Mouse (Mus musculus): ENCODE measurements around the gene Rps19.
"Not testable (repeated sequence)": the region's sequence is repeated elsewhere in the genome, so short reads cannot be mapped to it uniquely, and the experiment has no call there.

- not testable (repeated sequence) for TF ChIP-seq CTCF, EP300 (IDR thresholded peaks at IDR 0.05)
These were observed 45.3 kb upstream of the Rps19 start for GRCm38 (mm10) chr7:24838732-24839409.

Measured in lung, postnatal 0 days (tissue).